ENCODE assay signal across 10 mouse cellular contexts in the genomic region with DNA sequence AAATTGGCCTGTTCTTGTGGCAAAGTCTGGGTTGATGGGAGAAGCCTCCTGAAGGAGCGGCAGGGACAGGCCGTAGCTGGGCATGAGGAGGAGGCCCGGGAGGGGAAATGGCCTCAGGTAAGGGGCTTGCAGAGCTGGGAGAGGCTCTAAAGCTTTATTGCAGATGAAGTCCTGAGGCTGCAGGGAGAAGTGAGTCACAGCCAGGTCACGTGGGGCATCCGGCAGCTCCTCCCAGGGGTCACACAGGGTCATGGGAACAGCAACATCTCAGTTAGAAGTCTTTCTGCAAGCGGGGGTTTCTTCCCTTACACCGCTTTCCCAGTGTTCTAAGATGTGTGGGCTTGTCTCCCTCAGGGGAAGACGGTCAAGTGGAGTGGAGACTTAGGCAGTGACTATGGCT. TPM values are rescaled to one million over a fixed set of nuclear protein-coding genes. Genes with fewer than 3 reads are reported as not detected.
A peak's percentile ranks its signal among the peaks of the same experiment; 100 is the strongest.
DNase-seq lines count a peak whose midpoint lies in the region; ATAC-seq and TF ChIP-seq lines count a peak whose summit lies in the region.
"Had no signal": no experiment of that assay in that cellular context is flagged by ENCODE, and none has a peak within 500 bp of the region (broad histone marks: within the 10 kb centered on the region; RNA-seq: fewer than 3 reads in every experiment).

No protein-coding gene starts in this region.

- no peaks in the 10 kb centered on the region for H3K9me3 ChIP-seq in heart, embryonic 12.5 days (replicated peaks)
- no peaks in the 10 kb centered on the region for H3K9me3 ChIP-seq in liver, postnatal 0 days (ENCODE audit: low read length)
- H3K9me3 ChIP-seq: embryonic facial prominence, embryonic 13.5 days had no signal

- DNase-seq in testis, postnatal 14 days (ENCODE audit: low spot score), result no peak
- peak; percentile 56 for DNase-seq in brain, adult 2 months (ENCODE audit: low read depth, low spot score)
- DNase-seq in liver, postnatal 0 days, result peak; percentile 54
- DNase-seq in yolk sac, embryonic 10.5 days (ENCODE audit: low spot score), result peak; percentile 82

- no peaks in the 10 kb centered on the region for H3K27me3 ChIP-seq in testis, adult 2 months (ENCODE audit: control insufficient read depth, insufficient read depth, low read length)
- no peaks in the 10 kb centered on the region for H3K27me3 ChIP-seq in heart, embryonic 12.5 days (replicated peaks)
- H3K27me3 ChIP-seq in liver, postnatal 0 days (ENCODE audit: insufficient read depth, low read length), result no peaks in the 10 kb centered on the region
- H3K27me3 ChIP-seq: embryonic facial prominence, embryonic 13.5 days; megakaryocyte, embryonic 14.5 days had no signal

- H3K4me1 ChIP-seq in testis, adult 2 months (ENCODE audit: control insufficient read depth, insufficient read depth, low read length), result peaks cover 5% of the 10 kb centered on the region
- H3K4me1 ChIP-seq in heart, embryonic 12.5 days (replicated peaks), result peaks cover 58% of the 10 kb centered on the region
- H3K4me1 ChIP-seq in liver, postnatal 0 days (ENCODE audit: insufficient read depth), result peaks cover 17% of the 10 kb centered on the region

- no peak for TF ChIP-seq CTCF in testis, adult 2 months (IDR thresholded peaks at IDR 0.05; ENCODE audit: control insufficient read depth, insufficient read depth, insufficient replicate concordance, low read depth, low read length)
- no peak for TF ChIP-seq CTCF in liver, postnatal 0 days (IDR thresholded peaks at IDR 0.05; ENCODE audit: low read depth)

- no peak for TF ChIP-seq POLR2A in testis, adult 2 months (IDR thresholded peaks at IDR 0.05; ENCODE audit: control insufficient read depth, low read depth, low read length)

- no peak for TF ChIP-seq EP300 in liver, postnatal 0 days (IDR thresholded peaks at IDR 0.05; ENCODE audit: low read depth)

- ATAC-seq in heart, embryonic 12.5 days (ENCODE audit: insufficient number of reproducible peaks, low FRiP score), result peak; percentile 30
- ATAC-seq in liver, postnatal 0 days, result peak; percentile 15; the same call in 1 of the 2 replicates
- ATAC-seq in frontal cortex, adult (ENCODE audit: low TSS enrichment), result no peak
- no peak for ATAC-seq in cerebellum, adult (ENCODE audit: insufficient number of reproducible peaks, low FRiP score, low TSS enrichment)

- 0 out of 2 replicates have a peak overlapping the region, but pooled peaks have one; percentile 5 for H3K27ac ChIP-seq in testis, adult 2 months (ENCODE audit: control insufficient read depth, insufficient read depth, low read depth, low read length)
- H3K27ac ChIP-seq in heart, embryonic 12.5 days (ENCODE audit: poor library complexity, severe bottlenecking), result peak overlapping the region; percentile 79
- H3K27ac ChIP-seq in liver, postnatal 0 days (ENCODE audit: low read depth), result peak overlapping the region; percentile 30; the same call in 1 of the 2 replicates
- H3K27ac ChIP-seq: embryonic facial prominence, embryonic 13.5 days had no signal

- 0 out of 2 replicates have a peak overlapping the region, but pooled peaks have one; percentile 6 for H3K9ac ChIP-seq in heart, embryonic 12.5 days
- H3K9ac ChIP-seq in liver, postnatal 0 days (replicated peaks), result no peak overlapping the region
- H3K9ac ChIP-seq: embryonic facial prominence, embryonic 13.5 days had no signal

- whole genome bisulfite sequencing in heart, embryonic 12.5 days, result 37% methylated on average over 8 of the region's 8 CpGs
- 66% methylated on average over 8 of the region's 8 CpGs for WGBS in liver, postnatal 0 days (ENCODE audit: insufficient replicate concordance)

- H3K4me2 ChIP-seq in heart, embryonic 12.5 days, result no peak overlapping the region
- H3K4me2 ChIP-seq in liver, postnatal 0 days (ENCODE audit: low read depth, low read length), result no peak overlapping the region
- H3K4me2 ChIP-seq: embryonic facial prominence, embryonic 13.5 days had no signal

- H3K4me3 ChIP-seq in testis, adult 2 months (ENCODE audit: control insufficient read depth, low read depth, low read length), result no peak overlapping the region
- H3K4me3 ChIP-seq in heart, embryonic 12.5 days, result no peak overlapping the region
- H3K4me3 ChIP-seq in liver, postnatal 0 days (ENCODE audit: low read depth, low read length), result no peak overlapping the region
- H3K4me3 ChIP-seq: embryonic facial prominence, embryonic 13.5 days had no signal

- no peaks in the 10 kb centered on the region for H3K36me3 ChIP-seq in testis, adult 2 months (ENCODE audit: control insufficient read depth, insufficient read depth, low read length)
- H3K36me3 ChIP-seq in heart, embryonic 12.5 days, result no peaks in the 10 kb centered on the region
- no peaks in the 10 kb centered on the region for H3K36me3 ChIP-seq in liver, postnatal 0 days (replicated peaks; ENCODE audit: insufficient read depth, low read length)
- H3K36me3 ChIP-seq: embryonic facial prominence, embryonic 13.5 days had no signal

RNA-seq across cellular contexts. Expression of a gene that starts 8.5 kb away (rescaled TPM):
- 7.1 and 7.5 TPM in 2 replicates for polyA plus RNA-seq in testis, adult 2 months (2012; rRNA removed)
- polyA plus RNA-seq in heart, embryonic 12.5 days (2016; fragmentation: Nextera tagmentation; extraction: Ambion mirVana), result 6.9 and 7.6 TPM in 2 replicates
- polyA plus RNA-seq in liver, postnatal 0 days (2015; fragmentation: Nextera tagmentation; extraction: Ambion mirVana), result 2.2 and 3.3 TPM in 2 replicates

Comparison
In these comparisons a context has a peak if more than half of its experiments do, and no peak if none do; other contexts are left out.
1. H3K27ac ChIP-seq: peak in every context shown above with its lines; median percentile 79 in heart, embryonic 12.5 days; 30 in liver, postnatal 0 days; 5 in testis, adult 2 months.
2. ATAC-seq: peak in heart, embryonic 12.5 days (single experiment) and liver, postnatal 0 days (single experiment); none in frontal cortex, adult (single experiment) and cerebellum, adult (single experiment).